Mouse (Mus musculus): ENCODE results near the gene Sufu.

- no peak for TF ChIP-seq E2F4 (IDR thresholded peaks at IDR 0.05; ENCODE audit: insufficient read depth)
- no peak for TF ChIP-seq POLR2A (IDR thresholded peaks at IDR 0.05; ENCODE audit: insufficient read length, low read depth)
- TF ChIP-seq MYOD1 (IDR thresholded peaks at IDR 0.05; ENCODE audit: control insufficient read depth in 1 of 3, insufficient read length in 2 of 3, low read depth in 2 of 3): no peak
- no peak for TF ChIP-seq USF1 (IDR thresholded peaks at IDR 0.05; ENCODE audit: low read depth)
These were observed 102.8 kb downstream of the Sufu start for GRCm38 (mm10) chr19:46499539-46499835.
